Mouse (Mus musculus) bone marrow macrophage, adult 2 months (primary cell): ENCODE results near the gene Atl2. TPM values are rescaled to one million over a fixed set of nuclear protein-coding genes. Genes with fewer than 3 reads are reported as not detected.

ENCODE experiments used
- H3K27ac ChIP-seq: 2 replicates; pipeline ENCODE4 v1.5.1; 2012; ENCODE audit warnings: low read depth, low read length; ENCODE audit not compliant: insufficient read depth
- H3K4me1 ChIP-seq: 2 replicates; pipeline ENCODE4 v1.6.1; 2012; ENCODE audit warnings: low read length; ENCODE audit not compliant: control insufficient read depth, insufficient read depth
- H3K4me3 ChIP-seq: 2 replicates; pipeline ENCODE4 v1.5.1; 2012; ENCODE audit warnings: mild to moderate bottlenecking, low read length, moderate library complexity; ENCODE audit not compliant: insufficient read depth
- CTCF ChIP-seq: IDR thresholded peaks from 2 replicates; pipeline ENCODE4 v1.5.1; 2012; ENCODE audit warnings: low read depth, mild to moderate bottlenecking, low read length, moderate library complexity
- POLR2A ChIP-seq: IDR thresholded peaks from 2 replicates; pipeline ENCODE4 v1.6.1; 2012; ENCODE audit warnings: mild to moderate bottlenecking, low read depth, low read length, borderline replicate concordance
- polyA plus RNA-seq: library from polyadenylated mRNA; stranded (reverse); fragments of >200 nt; gene quantifications from 2 replicates; pipeline ENCODE4 v1.2.4, GENCODE M21; 2012; ENCODE audit not compliant: missing spikeins, insufficient read depth, insufficient read length

Atl2 gene
- polyA plus RNA-seq, result 19.9 and 24.6 TPM in 2 replicates

DNA sequence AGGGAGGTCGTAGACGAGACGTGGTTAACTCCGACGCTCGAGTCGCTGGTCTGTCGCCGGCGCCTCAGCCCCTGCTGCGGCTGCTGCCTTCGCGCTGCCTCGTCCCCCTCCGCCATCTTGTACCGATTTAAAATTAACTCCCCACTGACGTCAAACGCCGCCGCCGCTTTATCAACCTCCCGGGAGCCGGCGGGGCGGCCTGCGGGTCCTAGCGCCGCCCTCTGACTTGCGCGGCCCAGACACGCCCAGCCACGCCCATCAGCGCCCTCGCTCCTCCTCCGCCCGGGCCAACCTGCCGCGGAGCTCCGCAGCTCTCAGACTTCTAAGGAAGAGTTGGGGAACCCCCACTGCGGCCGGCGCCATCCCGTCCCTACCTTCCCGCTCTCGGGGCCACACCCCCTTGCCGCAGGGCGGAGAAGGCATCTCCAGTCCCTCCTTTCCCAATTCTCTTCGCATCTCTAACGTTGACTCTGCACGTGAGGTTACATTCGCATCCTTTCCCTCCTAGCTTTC is at the start of gene Atl2:
Gene Atl2 (minus strand): TSS at position 213 of the 513 bp plus-strand sequence.
- Histone ChIP-seq H3K27ac (peak within 1 kb of the TSS; percentile 73), H3K4me1 (peaks cover 20% of the 10 kb centered on the region), H3K4me3 (peak within 1 kb of the TSS; percentile 94)
- TF ChIP-seq CTCF (no peak), POLR2A (no peak)

DNA sequence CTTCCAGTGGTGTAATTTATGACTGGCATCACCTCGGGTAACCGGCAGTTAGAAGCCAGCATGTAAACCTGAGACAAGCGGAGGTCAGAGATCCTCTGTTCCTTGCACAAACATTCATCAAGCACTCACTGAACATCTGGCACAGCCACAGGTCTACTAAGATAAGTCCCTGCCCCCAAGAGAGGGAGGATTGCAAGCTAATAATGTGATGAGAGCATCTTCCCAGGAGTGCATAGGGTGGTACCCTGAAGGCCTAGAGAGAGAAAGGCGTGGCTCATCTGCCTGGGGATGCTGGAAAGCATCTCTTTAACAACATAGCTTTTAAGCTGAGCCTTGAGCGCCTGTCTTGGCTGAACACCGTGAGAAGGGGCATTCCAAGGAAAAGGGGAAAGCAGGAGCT is 48.9 kb upstream of the Atl2 start:
- TF ChIP-seq POLR2A (no peak), CTCF (no peak)
- no peak overlapping the region for H3K4me3 ChIP-seq
- no peak overlapping the region for H3K27ac ChIP-seq
- peaks cover 7% of the 10 kb centered on the region for H3K4me1 ChIP-seq

- no peak overlapping the region for H3K4me3 ChIP-seq
- H3K4me1 ChIP-seq, result no peaks in the 10 kb centered on the region
- no peak overlapping the region for H3K27ac ChIP-seq
- no peak for TF ChIP-seq POLR2A
- no peak for TF ChIP-seq CTCF
Observed at GRCm38 (mm10) chr17:79942418-79942817, 46.5 kb upstream of the Atl2 start.

GRCm38 (mm10) chr17:79939133-79939532 is 43.2 kb upstream of the Atl2 start:
- no peak overlapping the region for H3K4me3 ChIP-seq
- no peaks in the 10 kb centered on the region for H3K4me1 ChIP-seq
- no peak for TF ChIP-seq POLR2A
- no peak for TF ChIP-seq CTCF
- no peak overlapping the region for H3K27ac ChIP-seq

GRCm38 (mm10) chr17:79937921-79938601 is 42.1 kb upstream of the Atl2 start:
- TF ChIP-seq POLR2A, result no peak
- H3K4me1 ChIP-seq, result no peaks in the 10 kb centered on the region
- no peak overlapping the region for H3K4me3 ChIP-seq
- no peak overlapping the region for H3K27ac ChIP-seq

DNA sequence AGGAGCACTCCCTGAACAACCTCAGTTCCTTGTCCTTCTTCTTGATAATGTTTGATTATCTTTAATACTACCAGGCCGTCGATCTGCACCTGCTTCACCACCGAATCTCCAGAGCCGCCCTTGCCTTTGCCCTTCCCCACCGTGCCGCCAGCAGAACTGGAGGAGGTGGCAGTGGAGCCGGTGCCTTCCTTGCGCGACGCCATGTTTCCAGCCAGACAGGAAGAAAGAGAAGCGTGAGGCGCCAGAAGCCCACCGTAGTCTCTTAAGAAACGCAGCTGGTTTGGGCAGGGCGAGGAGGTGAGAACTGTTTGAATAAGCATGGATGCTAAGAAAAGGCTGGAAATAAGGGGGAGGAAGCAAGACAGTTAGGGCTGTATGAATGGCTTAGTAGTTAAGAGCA is 38.4 kb upstream of the Atl2 start:
- H3K4me1 ChIP-seq, result no peaks in the 10 kb centered on the region
- H3K27ac ChIP-seq, result no peak overlapping the region
- TF ChIP-seq CTCF (no peak), POLR2A (no peak)
- no peak overlapping the region for H3K4me3 ChIP-seq

DNA sequence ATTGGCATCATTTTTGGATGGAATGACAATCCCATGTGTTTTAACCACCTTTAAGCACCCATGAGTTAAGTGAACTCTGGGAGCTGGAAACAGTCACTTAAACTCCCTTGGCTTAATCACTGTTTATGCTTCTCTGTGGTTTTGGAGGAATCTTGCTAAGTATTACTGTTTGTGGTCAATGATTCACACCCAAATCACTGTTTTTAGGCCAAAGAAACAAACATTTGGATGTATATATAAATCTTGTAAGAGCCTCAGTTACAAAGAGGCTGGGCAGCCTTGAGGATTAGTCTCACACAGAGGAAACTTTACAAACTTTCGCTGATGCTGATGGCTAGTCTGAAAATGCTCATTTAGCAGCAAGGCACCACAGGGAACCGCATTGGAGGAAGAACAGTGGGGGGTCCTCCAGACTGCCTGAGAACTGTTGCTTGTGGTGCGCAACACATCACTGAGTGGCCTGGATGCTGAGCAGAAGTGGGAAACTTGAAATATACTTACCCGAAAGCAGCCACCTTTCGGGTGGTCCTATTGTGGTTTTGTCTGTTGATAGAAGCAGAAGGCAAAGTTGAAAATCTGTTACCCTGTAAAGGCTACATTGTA is 36.9 kb upstream of the Atl2 start:
- TF ChIP-seq POLR2A (no peak), CTCF (no peak)
- H3K27ac ChIP-seq, result no peak overlapping the region
- no peak overlapping the region for H3K4me3 ChIP-seq
- H3K4me1 ChIP-seq, result no peaks in the 10 kb centered on the region

DNA sequence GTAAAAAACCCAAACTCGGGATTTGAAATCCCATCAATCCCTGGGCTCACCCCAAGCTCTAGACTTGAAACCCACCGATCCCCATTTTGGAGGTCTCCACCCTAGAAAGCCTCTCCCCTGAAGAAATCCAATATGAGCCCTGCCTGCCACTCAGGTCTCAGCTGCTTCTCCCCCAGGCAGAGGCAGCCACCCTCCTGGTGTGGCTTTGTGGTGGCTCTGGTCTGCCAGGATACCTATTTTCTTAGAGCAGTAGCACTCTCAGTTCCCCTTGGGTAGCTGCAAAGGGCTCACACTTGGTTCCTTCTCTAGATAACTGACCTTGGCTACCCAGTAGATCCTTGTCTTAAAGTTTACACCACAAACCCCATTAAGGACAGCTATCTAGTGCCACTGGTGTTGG is 31.2 kb upstream of the Atl2 start:
- H3K4me3 ChIP-seq, result no peak overlapping the region
- no peak overlapping the region for H3K27ac ChIP-seq
- H3K4me1 ChIP-seq, result no peaks in the 10 kb centered on the region
- no peak for TF ChIP-seq POLR2A

GRCm38 (mm10) chr17:79926486-79926885 is 30.6 kb upstream of the Atl2 start:
- Histone ChIP-seq H3K4me3 (no peak overlapping the region), H3K27ac (no peak overlapping the region), H3K4me1 (no peaks in the 10 kb centered on the region)
- TF ChIP-seq POLR2A (no peak), CTCF (no peak)

GRCm38 (mm10) chr17:79925865-79926421 is 30.0 kb upstream of the Atl2 start:
- TF ChIP-seq POLR2A, result no peak
- no peak for TF ChIP-seq CTCF
- Histone ChIP-seq H3K4me3 (no peak overlapping the region), H3K27ac (no peak overlapping the region), H3K4me1 (no peaks in the 10 kb centered on the region)
